Mouse (Mus musculus) E14TG2a.4 (cell line): Measurements from ENCODE around the gene Tmem189.

Experiments used
- CTCF ChIP-seq: conservative IDR thresholded peaks from 2 replicates; pipeline ENCODE4 v1.5.1; 2014; ENCODE audit warnings: low read length
- NANOG ChIP-seq: IDR thresholded peaks from 2 replicates; pipeline ENCODE4 v1.6.1; 2014; ENCODE audit warnings: borderline replicate concordance, low read length, mixed read lengths
- POU5F1 ChIP-seq: IDR thresholded peaks from 2 replicates; pipeline ENCODE4 v1.6.1; 2014; ENCODE audit warnings: low read length, borderline replicate concordance

DNA sequence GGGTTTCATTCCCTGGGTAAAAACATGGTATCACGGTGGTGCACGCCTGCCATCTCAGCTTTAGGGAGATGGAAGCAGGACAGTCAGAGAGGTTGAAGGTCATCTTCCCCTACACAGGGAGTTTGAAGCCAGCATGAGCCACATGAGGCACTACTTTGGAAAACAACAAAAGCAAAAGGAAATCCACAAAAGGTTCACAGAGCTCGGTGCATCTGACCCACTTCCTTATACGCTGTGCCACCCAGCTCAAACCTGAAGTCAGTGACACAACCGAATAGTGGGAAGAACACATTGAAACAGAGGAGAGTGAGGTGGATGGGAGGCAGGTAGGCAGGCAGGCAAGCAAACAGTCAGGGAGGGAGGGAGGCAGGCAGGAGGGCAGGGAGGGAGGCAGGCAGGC, 11.8 kb upstream of the Tmem189 start:
- TF ChIP-seq CTCF: no peak
- no peak for TF ChIP-seq NANOG
- TF ChIP-seq POU5F1: no peak
